Mouse (Mus musculus) megakaryocyte, embryonic 14.5 days (primary cell): ENCODE results near the gene Plod1.

Experiments used
- FLI1 ChIP-seq: IDR thresholded peaks from 2 replicates; pipeline ENCODE4 v1.6.1; 2012; ENCODE audit warnings: low read length, inconsistent platforms, mixed read lengths
- GATA1 ChIP-seq: IDR thresholded peaks from 3 replicates; pipeline ENCODE4 v1.6.1; 2012; ENCODE audit warnings: mixed read lengths, low read length, inconsistent platforms, borderline replicate concordance

- no peak for TF ChIP-seq GATA1
- no peak for TF ChIP-seq FLI1
Measured at GRCm38 (mm10) chr4:147930946-147931345, 5.6 kb downstream of the Plod1 start.
